Mouse (Mus musculus): ENCODE data around the gene Myrfl. TPM values are rescaled to one million over a fixed set of nuclear protein-coding genes. Genes with fewer than 3 reads are reported as not detected.

The Myrfl gene
- polyA plus RNA-seq, 1 experiment, result not detected

DNA sequence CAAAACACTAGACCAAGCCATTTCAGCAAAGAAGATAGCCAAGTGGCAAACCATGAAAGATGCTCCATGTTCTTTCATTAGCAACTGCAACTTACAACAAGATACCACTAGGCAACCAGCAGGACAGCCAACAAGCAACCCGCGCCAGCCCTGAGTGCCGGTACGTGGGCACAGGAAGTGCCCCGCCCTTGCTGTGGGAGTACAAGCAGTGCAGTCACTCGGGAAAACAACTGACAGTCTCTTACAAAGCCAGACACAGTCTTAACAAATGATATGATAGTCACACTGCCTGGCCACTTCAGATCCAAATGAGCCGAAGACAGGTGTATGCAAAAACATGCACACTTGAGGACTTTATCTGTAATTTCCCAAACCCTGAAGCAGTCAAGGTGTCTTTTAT is 33.8 kb upstream of the Myrfl start:
- no peak overlapping the region for H3K4me3 ChIP-seq (replicated peaks)
- no peak for TF ChIP-seq TAL1 (IDR thresholded peaks at IDR 0.05; ENCODE audit: low read length)
- H3K36me3 ChIP-seq (ENCODE audit: control insufficient read depth), result peaks cover 52% of the 10 kb centered on the region
- peaks cover 3% of the 10 kb centered on the region; the same call in 1 of the 2 replicates for H3K4me1 ChIP-seq (ENCODE audit: control insufficient read depth)
- H3K9me3 ChIP-seq (ENCODE audit: control insufficient read depth, low read length), result no peaks in the 10 kb centered on the region
- no peaks in the 10 kb centered on the region for H3K27me3 ChIP-seq (ENCODE audit: control insufficient read depth)

DNA sequence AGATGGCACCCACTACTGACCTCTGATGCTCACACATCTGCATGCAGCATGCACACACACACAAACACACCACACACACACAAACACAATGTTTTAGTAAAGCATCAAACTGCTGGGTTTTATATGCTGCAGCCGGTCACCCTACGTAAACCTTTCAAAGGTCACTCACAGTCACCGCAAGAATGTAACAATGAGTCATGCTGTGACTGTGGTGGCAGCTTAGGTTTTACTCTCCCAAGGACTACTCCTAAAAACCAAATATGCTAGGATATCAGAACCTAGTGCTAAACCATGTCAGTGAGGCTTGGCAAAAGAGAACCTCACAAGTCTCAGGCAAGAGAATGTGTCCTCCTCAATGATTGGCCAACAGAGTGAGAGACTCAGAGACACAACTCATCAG is 32.1 kb upstream of the Myrfl start:
- H3K9me3 ChIP-seq (ENCODE audit: control insufficient read depth, low read length), result no peaks in the 10 kb centered on the region
- no peak overlapping the region for H3K4me3 ChIP-seq (replicated peaks)
- H3K36me3 ChIP-seq (ENCODE audit: control insufficient read depth), result peaks cover 60% of the 10 kb centered on the region
- TF ChIP-seq GATA1 (IDR thresholded peaks at IDR 0.05; ENCODE audit: low read length) (no peak), TAL1 (IDR thresholded peaks at IDR 0.05; ENCODE audit: low read length) (no peak)
- peaks cover 3% of the 10 kb centered on the region; the same call in 1 of the 2 replicates for H3K4me1 ChIP-seq (ENCODE audit: control insufficient read depth)
- H3K27me3 ChIP-seq (ENCODE audit: control insufficient read depth), result no peaks in the 10 kb centered on the region

DNA sequence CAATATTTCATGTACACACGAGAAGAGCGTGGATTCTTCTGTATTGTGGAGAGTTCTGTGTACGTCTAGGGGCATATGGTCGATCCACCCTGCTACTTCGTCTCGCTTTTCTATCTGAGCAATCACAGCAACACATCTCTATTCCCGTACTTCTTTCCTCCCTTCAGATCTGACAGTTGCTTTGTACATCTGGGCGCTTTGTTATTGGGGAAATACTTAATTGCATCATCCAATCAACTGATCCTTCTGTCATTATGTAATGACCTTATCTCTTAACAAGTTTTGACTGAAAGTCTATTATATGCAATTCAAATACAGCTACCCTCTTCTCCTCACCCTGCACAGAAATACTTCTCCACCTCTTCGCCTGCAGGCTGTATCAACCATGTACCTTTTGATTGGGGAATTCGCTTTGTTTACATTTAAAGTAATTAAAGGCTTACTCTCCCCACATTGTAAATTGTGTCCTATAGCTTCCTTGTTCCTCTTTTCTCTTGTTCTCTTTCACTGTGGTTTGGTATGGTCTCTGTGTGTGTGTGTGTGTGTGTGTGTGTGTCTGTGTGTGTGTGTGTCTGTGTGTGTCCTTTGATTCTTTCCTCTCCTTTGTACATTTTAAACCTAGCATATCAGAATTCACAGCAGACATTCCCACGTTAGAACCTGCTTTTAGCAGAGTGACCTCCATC is 29.9 kb upstream of the Myrfl start:
- no peak overlapping the region for H3K4me3 ChIP-seq (replicated peaks)
- TF ChIP-seq TAL1 (IDR thresholded peaks at IDR 0.05; ENCODE audit: low read length), result no peak
- no peak for TF ChIP-seq GATA1 (IDR thresholded peaks at IDR 0.05; ENCODE audit: low read length)
- peaks cover 60% of the 10 kb centered on the region for H3K36me3 ChIP-seq (ENCODE audit: control insufficient read depth)
- no peaks in the 10 kb centered on the region for H3K27me3 ChIP-seq (ENCODE audit: control insufficient read depth)
- no peaks in the 10 kb centered on the region for H3K9me3 ChIP-seq (ENCODE audit: control insufficient read depth, low read length)
- peaks cover 3% of the 10 kb centered on the region; the same call in 1 of the 2 replicates for H3K4me1 ChIP-seq (ENCODE audit: control insufficient read depth)

DNA sequence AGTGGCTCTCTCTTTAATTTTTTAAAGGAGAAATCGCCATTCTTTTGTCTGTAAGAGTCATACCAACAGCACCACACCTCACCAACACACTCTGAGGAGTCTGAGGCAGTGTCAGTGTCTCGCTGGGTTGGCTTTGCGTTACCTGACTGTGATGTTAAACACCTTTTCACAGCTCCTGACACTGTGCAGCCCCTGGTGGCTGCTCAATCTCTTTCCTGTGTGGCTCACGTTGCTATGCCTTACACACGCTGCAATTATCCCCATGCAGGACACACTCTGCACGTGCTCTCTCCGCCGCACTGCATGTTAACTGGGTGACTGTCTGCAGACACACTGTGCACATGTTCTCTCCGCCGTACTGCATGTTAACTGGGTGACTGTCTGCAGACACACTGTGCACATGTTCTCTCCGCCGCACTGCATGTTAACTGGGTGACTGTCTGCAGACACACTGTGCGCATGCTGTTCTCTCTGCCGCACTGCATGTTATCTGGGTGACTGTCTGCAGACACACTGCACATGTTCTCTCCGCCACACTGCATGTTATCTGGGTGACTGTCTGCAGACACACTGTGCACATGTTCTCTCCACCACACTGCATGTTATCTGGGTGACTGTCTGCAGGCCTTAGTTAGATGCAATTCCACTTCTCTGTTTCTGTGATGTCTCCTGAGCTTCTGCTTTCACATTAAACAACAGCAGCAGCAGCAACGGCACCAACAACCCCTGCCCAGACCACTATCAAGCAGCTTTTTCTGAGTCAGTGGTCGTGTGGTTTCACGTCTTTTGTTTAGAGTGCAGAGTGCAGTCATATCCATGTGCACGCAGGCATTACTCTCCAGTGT is 27.2 kb upstream of the Myrfl start:
- H3K36me3 ChIP-seq (ENCODE audit: control insufficient read depth), result peaks cover 57% of the 10 kb centered on the region
- no peak overlapping the region for H3K4me3 ChIP-seq (replicated peaks)
- no peaks in the 10 kb centered on the region for H3K9me3 ChIP-seq (ENCODE audit: control insufficient read depth, low read length)
- H3K4me1 ChIP-seq (ENCODE audit: control insufficient read depth), result no peaks in the 10 kb centered on the region; the same call in 1 of the 2 replicates
- TF ChIP-seq GATA1 (IDR thresholded peaks at IDR 0.05; ENCODE audit: low read length), result no peak
- no peak for TF ChIP-seq TAL1 (IDR thresholded peaks at IDR 0.05; ENCODE audit: low read length)
- H3K27me3 ChIP-seq (ENCODE audit: control insufficient read depth), result no peaks in the 10 kb centered on the region

DNA sequence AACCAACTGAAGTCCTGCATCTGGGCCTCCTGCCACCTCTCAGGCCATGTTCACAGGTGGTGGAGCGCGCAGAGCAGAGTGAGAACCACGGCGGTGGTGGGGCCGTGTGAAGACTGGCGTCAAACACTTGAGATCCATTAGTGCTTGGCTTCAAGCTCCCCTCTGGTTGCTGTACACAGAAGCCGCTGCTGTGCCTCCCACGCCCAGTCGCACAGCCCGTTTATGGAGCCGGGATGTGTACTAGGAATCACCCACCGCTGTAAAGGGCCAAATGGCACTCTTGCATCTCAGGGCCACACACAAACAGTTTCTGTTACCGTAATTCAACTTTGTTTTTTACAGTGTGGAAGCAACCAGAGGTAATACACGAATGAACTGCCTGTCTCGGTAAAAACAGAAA is 25.4 kb upstream of the Myrfl start:
- Histone ChIP-seq H3K4me1 (ENCODE audit: control insufficient read depth) (no peaks in the 10 kb centered on the region; the same call in 1 of the 2 replicates), H3K9me3 (ENCODE audit: control insufficient read depth, low read length) (no peaks in the 10 kb centered on the region), H3K27me3 (ENCODE audit: control insufficient read depth) (no peaks in the 10 kb centered on the region), H3K36me3 (ENCODE audit: control insufficient read depth) (peaks cover 51% of the 10 kb centered on the region), H3K4me3 (replicated peaks) (no peak overlapping the region)
- TF ChIP-seq GATA1 (IDR thresholded peaks at IDR 0.05; ENCODE audit: low read length) (no peak), TAL1 (IDR thresholded peaks at IDR 0.05; ENCODE audit: low read length) (no peak)

DNA sequence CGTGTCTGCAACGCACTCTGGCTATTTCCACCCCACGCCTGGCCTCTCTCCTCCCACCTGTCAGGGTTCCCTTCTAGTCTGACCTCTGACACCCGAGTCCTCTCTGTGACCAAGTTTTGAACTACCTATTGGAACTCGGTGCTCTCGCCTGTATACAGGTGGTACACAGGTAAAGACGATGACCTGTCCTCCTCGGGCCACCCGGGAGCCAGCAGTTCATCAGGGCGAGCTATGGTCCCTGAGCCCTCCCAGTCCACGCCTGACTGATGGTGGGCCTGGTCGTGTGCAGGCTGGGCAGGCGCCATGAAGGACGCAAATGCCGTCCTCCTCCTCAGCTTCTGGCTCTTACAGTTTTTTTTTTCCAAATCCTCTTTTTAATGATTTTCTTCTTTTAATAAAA is 24.7 kb upstream of the Myrfl start:
- Histone ChIP-seq H3K4me1 (ENCODE audit: control insufficient read depth) (no peaks in the 10 kb centered on the region; the same call in 1 of the 2 replicates), H3K27me3 (ENCODE audit: control insufficient read depth) (no peaks in the 10 kb centered on the region), H3K4me3 (replicated peaks) (no peak overlapping the region), H3K9me3 (ENCODE audit: control insufficient read depth, low read length) (no peaks in the 10 kb centered on the region), H3K36me3 (ENCODE audit: control insufficient read depth) (peaks cover 50% of the 10 kb centered on the region)
- TF ChIP-seq GATA1 (IDR thresholded peaks at IDR 0.05; ENCODE audit: low read length) (no peak), TAL1 (IDR thresholded peaks at IDR 0.05; ENCODE audit: low read length) (no peak)

DNA sequence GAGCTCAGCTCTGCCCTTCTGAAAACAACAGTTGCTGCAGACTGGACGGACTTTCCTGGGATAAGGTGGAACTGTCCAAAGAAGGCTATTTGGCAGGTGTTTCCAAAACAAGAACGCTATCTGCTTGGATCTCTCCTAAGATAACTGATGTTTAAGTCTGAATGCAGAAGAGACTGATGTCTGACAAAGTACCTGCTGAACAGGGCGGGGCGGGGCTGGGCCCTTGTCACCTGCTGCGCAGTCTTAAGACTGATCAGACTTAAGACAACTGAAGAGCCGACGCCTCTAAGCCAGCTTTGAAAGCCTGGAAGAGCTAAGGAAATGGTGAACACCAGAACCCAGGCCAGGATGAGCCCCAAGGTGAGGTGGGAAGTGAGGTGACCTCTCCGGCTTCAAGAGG is 23.9 kb upstream of the Myrfl start:
- Histone ChIP-seq H3K9me3 (ENCODE audit: control insufficient read depth, low read length) (no peaks in the 10 kb centered on the region), H3K4me3 (replicated peaks) (no peak overlapping the region), H3K36me3 (ENCODE audit: control insufficient read depth) (peaks cover 53% of the 10 kb centered on the region), H3K27me3 (ENCODE audit: control insufficient read depth) (no peaks in the 10 kb centered on the region), H3K4me1 (ENCODE audit: control insufficient read depth) (no peaks in the 10 kb centered on the region; the same call in 1 of the 2 replicates)
- TF ChIP-seq TAL1 (IDR thresholded peaks at IDR 0.05; ENCODE audit: low read length), result no peak
- TF ChIP-seq GATA1 (IDR thresholded peaks at IDR 0.05; ENCODE audit: low read length), result no peak

DNA sequence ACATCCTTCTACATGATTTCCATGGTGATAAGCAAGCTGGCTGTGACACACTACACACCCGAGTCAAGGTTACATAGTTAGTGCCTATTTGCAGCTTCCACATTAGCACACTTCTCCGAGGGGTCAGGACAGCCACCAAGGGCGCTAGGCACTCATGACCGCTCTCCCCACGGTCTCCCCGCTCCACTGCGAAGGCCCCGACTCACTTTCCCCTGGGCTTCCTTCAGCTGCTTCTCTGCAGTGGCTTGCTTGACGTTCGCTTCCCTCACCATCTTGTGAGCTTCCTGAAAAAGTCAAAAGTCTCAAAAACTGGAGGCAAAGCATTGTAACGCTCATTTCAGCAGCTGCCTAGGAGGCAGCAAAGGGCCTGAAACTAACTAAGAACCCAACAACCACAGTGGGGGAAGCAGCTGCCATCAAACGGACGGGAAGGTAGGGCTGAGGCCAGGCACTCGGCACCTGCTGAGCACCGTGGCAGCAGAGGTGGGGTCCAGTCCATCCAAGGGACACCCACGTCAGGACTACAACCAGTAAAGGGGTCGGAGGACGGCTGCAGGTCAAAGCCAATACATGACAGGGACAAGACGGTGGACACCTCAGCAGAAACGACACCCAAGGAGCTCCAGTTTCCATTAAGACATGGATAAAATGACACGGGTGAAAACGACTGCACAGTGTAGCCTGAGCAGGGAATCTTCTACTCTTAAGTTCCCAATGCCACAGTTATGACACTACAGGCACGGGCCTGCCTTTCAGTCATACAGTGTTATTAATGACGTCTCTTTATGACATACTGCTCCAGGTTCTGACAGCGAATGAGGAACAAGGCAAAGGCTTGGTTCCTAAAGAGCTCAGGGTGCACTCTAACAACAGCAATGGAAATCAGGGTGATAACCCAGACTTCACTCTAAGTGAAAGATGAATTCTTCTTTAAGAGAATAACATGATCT is 22.9 kb upstream of the Myrfl start:
- Histone ChIP-seq H3K4me3 (replicated peaks) (no peak overlapping the region), H3K36me3 (ENCODE audit: control insufficient read depth) (peaks cover 53% of the 10 kb centered on the region), H3K9me3 (ENCODE audit: control insufficient read depth, low read length) (no peaks in the 10 kb centered on the region), H3K4me1 (ENCODE audit: control insufficient read depth) (no peaks in the 10 kb centered on the region; the same call in 1 of the 2 replicates), H3K27me3 (ENCODE audit: control insufficient read depth) (no peaks in the 10 kb centered on the region)
- no peak for TF ChIP-seq GATA1 (IDR thresholded peaks at IDR 0.05; ENCODE audit: low read length)
